ENCODE assay signal across 9 mouse cellular contexts in the genomic region with DNA sequence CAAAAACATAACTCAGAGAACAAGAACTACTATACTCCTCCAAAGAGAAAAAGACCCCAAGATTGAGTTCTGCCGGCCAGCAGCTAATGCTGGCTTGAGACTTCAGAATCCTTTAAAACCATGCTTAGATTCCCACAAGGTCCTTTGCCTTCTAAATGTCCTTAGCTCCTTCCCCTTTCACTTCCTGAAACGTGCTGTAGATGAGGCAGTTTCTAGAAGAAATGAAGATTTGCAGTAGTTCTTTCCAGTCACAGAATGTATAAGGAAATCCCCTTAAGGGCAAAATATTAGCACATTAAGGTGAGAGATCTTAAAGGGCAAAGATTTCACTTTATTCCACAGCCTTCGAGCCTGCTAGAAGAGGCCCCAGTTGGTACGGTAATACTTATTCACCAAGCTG. TPM values are rescaled to one million over a fixed set of nuclear protein-coding genes. Genes with fewer than 3 reads are reported as not detected.
DNase-seq lines count a peak whose midpoint lies in the region; ATAC-seq lines count a peak whose summit lies in the region.
"Had no signal": no experiment of that assay in that cellular context is flagged by ENCODE, and none has a peak within 500 bp of the region (broad histone marks: within the 10 kb centered on the region; RNA-seq: fewer than 3 reads in every experiment).

No protein-coding gene starts in this region.

- no peak overlapping the region for H3K4me3 ChIP-seq in heart, embryonic 13.5 days
- H3K4me3 ChIP-seq in heart, embryonic 12.5 days, result no peak overlapping the region
- no peak overlapping the region for H3K4me3 ChIP-seq in midbrain, embryonic 10.5 days
- no peak overlapping the region for H3K4me3 ChIP-seq in midbrain, embryonic 15.5 days
- H3K4me3 ChIP-seq in limb, embryonic 12.5 days (replicated peaks), result 0 out of 2 replicates have a peak overlapping the region, but pooled peaks have one; percentile 76
- no peak overlapping the region for H3K4me3 ChIP-seq in neural tube, embryonic 15.5 days (replicated peaks)

- H3K4me1 ChIP-seq in heart, embryonic 13.5 days, result peaks cover 22% of the 10 kb centered on the region
- peaks cover 11% of the 10 kb centered on the region; the same call in 1 of the 2 replicates for H3K4me1 ChIP-seq in heart, embryonic 12.5 days (replicated peaks)
- H3K4me1 ChIP-seq in midbrain, embryonic 10.5 days, result peaks cover 24% of the 10 kb centered on the region
- H3K4me1 ChIP-seq in midbrain, embryonic 15.5 days, result peaks cover 22% of the 10 kb centered on the region
- peaks cover 14% of the 10 kb centered on the region for H3K4me1 ChIP-seq in limb, embryonic 12.5 days (replicated peaks)
- peaks cover 26% of the 10 kb centered on the region for H3K4me1 ChIP-seq in neural tube, embryonic 15.5 days

- H3K4me2 ChIP-seq in heart, embryonic 13.5 days, result no peak overlapping the region; the same call in 1 of the 2 replicates
- H3K4me2 ChIP-seq in heart, embryonic 12.5 days, result no peak overlapping the region
- H3K4me2 ChIP-seq in midbrain, embryonic 15.5 days, result no peak overlapping the region
- H3K4me2 ChIP-seq in limb, embryonic 12.5 days, result peak overlapping the region; percentile 78
- no peak overlapping the region for H3K4me2 ChIP-seq in neural tube, embryonic 15.5 days

- no peak for DNase-seq in midbrain, embryonic 10.5 days (ENCODE audit: low spot score)
- DNase-seq in frontal cortex, postnatal 25 days (ENCODE audit: low spot score in 2 of 2), result no peak
- DNase-seq in thymus, postnatal 0 days (ENCODE audit: low spot score), result no peak

- H3K36me3 ChIP-seq in heart, embryonic 13.5 days, result peaks cover 73% of the 10 kb centered on the region
- peaks cover 46% of the 10 kb centered on the region for H3K36me3 ChIP-seq in heart, embryonic 12.5 days
- H3K36me3 ChIP-seq in midbrain, embryonic 10.5 days, result peaks cover 72% of the 10 kb centered on the region
- H3K36me3 ChIP-seq in midbrain, embryonic 15.5 days (replicated peaks), result peaks cover 22% of the 10 kb centered on the region; the same call in 1 of the 2 replicates
- peaks cover 64% of the 10 kb centered on the region for H3K36me3 ChIP-seq in limb, embryonic 12.5 days
- peaks cover 41% of the 10 kb centered on the region for H3K36me3 ChIP-seq in neural tube, embryonic 15.5 days

- no peak for ATAC-seq in heart, embryonic 13.5 days (ENCODE audit: extremely low read depth, insufficient number of reproducible peaks, low FRiP score, low TSS enrichment)
- ATAC-seq in heart, embryonic 12.5 days (ENCODE audit: insufficient number of reproducible peaks, low FRiP score), result no peak
- no peak for ATAC-seq in midbrain, embryonic 15.5 days (replicated peaks)
- ATAC-seq in limb, embryonic 12.5 days (ENCODE audit: insufficient number of reproducible peaks, insufficient read depth, low FRiP score, low TSS enrichment, low read depth), result no peak
- no peak for ATAC-seq in neural tube, embryonic 15.5 days (ENCODE audit: low FRiP score)
- ATAC-seq: inflammation-experienced regulatory T-cells, adult 6 months had no signal

- 83% methylated on average over 4 of the region's 4 CpGs for WGBS in heart, embryonic 13.5 days
- WGBS in heart, embryonic 12.5 days, result 83% methylated on average over 4 of the region's 4 CpGs
- 90% methylated on average over 4 of the region's 4 CpGs for WGBS in midbrain, embryonic 10.5 days
- WGBS in midbrain, embryonic 15.5 days, result 87% methylated on average over 4 of the region's 4 CpGs
- WGBS in limb, embryonic 12.5 days, result 81% methylated on average over 4 of the region's 4 CpGs
- 88% methylated on average over 4 of the region's 4 CpGs for WGBS in neural tube, embryonic 15.5 days

- peak overlapping the region; percentile 93; the same call in 1 of the 2 replicates for H3K27ac ChIP-seq in heart, embryonic 13.5 days (replicated peaks)
- H3K27ac ChIP-seq in heart, embryonic 12.5 days (ENCODE audit: poor library complexity, severe bottlenecking), result no peak overlapping the region
- 0 out of 2 replicates have a peak overlapping the region, but pooled peaks have one; percentile 90 for H3K27ac ChIP-seq in midbrain, embryonic 10.5 days (replicated peaks)
- H3K27ac ChIP-seq in midbrain, embryonic 15.5 days, result no peak overlapping the region
- peak overlapping the region; percentile 98 for H3K27ac ChIP-seq in limb, embryonic 12.5 days
- peak overlapping the region; percentile 5; the same call in 1 of the 2 replicates for H3K27ac ChIP-seq in neural tube, embryonic 15.5 days (replicated peaks)

- H3K9ac ChIP-seq in heart, embryonic 13.5 days, result 0 out of 2 replicates have a peak overlapping the region, but pooled peaks have one; percentile 89
- no peak overlapping the region for H3K9ac ChIP-seq in heart, embryonic 12.5 days
- no peak overlapping the region for H3K9ac ChIP-seq in midbrain, embryonic 15.5 days
- H3K9ac ChIP-seq in limb, embryonic 12.5 days (replicated peaks), result peak overlapping the region; percentile 81; the same call in 1 of the 2 replicates
- H3K9ac ChIP-seq in neural tube, embryonic 15.5 days (replicated peaks), result 0 out of 2 replicates have a peak overlapping the region, but pooled peaks have one; percentile 73

- H3K27me3 ChIP-seq in heart, embryonic 13.5 days (replicated peaks), result no peaks in the 10 kb centered on the region
- H3K27me3 ChIP-seq in heart, embryonic 12.5 days (replicated peaks), result no peaks in the 10 kb centered on the region
- H3K27me3 ChIP-seq in midbrain, embryonic 10.5 days (ENCODE audit: low read depth, poor library complexity, severe bottlenecking), result no peaks in the 10 kb centered on the region
- H3K27me3 ChIP-seq in midbrain, embryonic 15.5 days (replicated peaks), result no peaks in the 10 kb centered on the region
- no peaks in the 10 kb centered on the region for H3K27me3 ChIP-seq in limb, embryonic 12.5 days
- H3K27me3 ChIP-seq in neural tube, embryonic 15.5 days (replicated peaks), result no peaks in the 10 kb centered on the region

- H3K9me3 ChIP-seq in heart, embryonic 13.5 days, result no peaks in the 10 kb centered on the region
- no peaks in the 10 kb centered on the region for H3K9me3 ChIP-seq in heart, embryonic 12.5 days (replicated peaks)
- H3K9me3 ChIP-seq in midbrain, embryonic 10.5 days (replicated peaks), result no peaks in the 10 kb centered on the region
- H3K9me3 ChIP-seq in midbrain, embryonic 15.5 days, result no peaks in the 10 kb centered on the region
- no peaks in the 10 kb centered on the region for H3K9me3 ChIP-seq in limb, embryonic 12.5 days
- no peaks in the 10 kb centered on the region for H3K9me3 ChIP-seq in neural tube, embryonic 15.5 days (replicated peaks)

RNA-seq across cellular contexts. Expression of gene Hax1, which starts 1.2 kb away (rescaled TPM):
- polyA plus RNA-seq in heart, embryonic 13.5 days (2015; fragmentation: Nextera tagmentation; extraction: Ambion mirVana), result 79.3 and 97.1 TPM in 2 replicates
- 79.4 and 85.4 TPM in 2 replicates for polyA plus RNA-seq in heart, embryonic 12.5 days (2016; fragmentation: Nextera tagmentation; extraction: Ambion mirVana)
- polyA plus RNA-seq in midbrain, embryonic 10.5 days (2016; fragmentation: Nextera tagmentation; extraction: Ambion mirVana), result 172 and 182 TPM in 2 replicates
- 106 and 121 TPM in 2 replicates for polyA plus RNA-seq in midbrain, embryonic 15.5 days (2015; fragmentation: Nextera tagmentation; extraction: Ambion mirVana)
- polyA plus RNA-seq in limb, embryonic 12.5 days (2016; fragmentation: Nextera tagmentation; extraction: Ambion mirVana), result 201 and 202 TPM in 2 replicates
- polyA plus RNA-seq in neural tube, embryonic 15.5 days (2015; fragmentation: Nextera tagmentation; extraction: Ambion mirVana), result 105 and 114 TPM in 2 replicates
- polyA plus RNA-seq in thymus, postnatal 0 days (2015; fragmentation: Nextera tagmentation; extraction: Ambion mirVana), result 126 and 141 TPM in 2 replicates

RNA-seq across cellular contexts. Expression of gene Atp8b2, which starts 36.5 kb away (rescaled TPM):
- 9.9 and 10.3 TPM in 2 replicates for polyA plus RNA-seq in heart, embryonic 13.5 days (2015; fragmentation: Nextera tagmentation; extraction: Ambion mirVana)
- polyA plus RNA-seq in heart, embryonic 12.5 days (2016; fragmentation: Nextera tagmentation; extraction: Ambion mirVana), result 20.0 and 20.8 TPM in 2 replicates
- 12.4 and 12.9 TPM in 2 replicates for polyA plus RNA-seq in midbrain, embryonic 10.5 days (2016; fragmentation: Nextera tagmentation; extraction: Ambion mirVana)
- polyA plus RNA-seq in midbrain, embryonic 15.5 days (2015; fragmentation: Nextera tagmentation; extraction: Ambion mirVana), result 12.8 and 13.6 TPM in 2 replicates
- 20.7 and 24.4 TPM in 2 replicates for polyA plus RNA-seq in limb, embryonic 12.5 days (2016; fragmentation: Nextera tagmentation; extraction: Ambion mirVana)
- 11.9 and 12.9 TPM in 2 replicates for polyA plus RNA-seq in neural tube, embryonic 15.5 days (2015; fragmentation: Nextera tagmentation; extraction: Ambion mirVana)
- 7.9 and 8.7 TPM in 2 replicates for polyA plus RNA-seq in thymus, postnatal 0 days (2015; fragmentation: Nextera tagmentation; extraction: Ambion mirVana)

RNA-seq across cellular contexts. Expression of gene 4933434E20Rik, which starts 51.6 kb away (rescaled TPM):
- polyA plus RNA-seq in heart, embryonic 13.5 days (2015; fragmentation: Nextera tagmentation; extraction: Ambion mirVana), result 129 and 148 TPM in 2 replicates
- 136 and 141 TPM in 2 replicates for polyA plus RNA-seq in heart, embryonic 12.5 days (2016; fragmentation: Nextera tagmentation; extraction: Ambion mirVana)
- 235 and 237 TPM in 2 replicates for polyA plus RNA-seq in midbrain, embryonic 10.5 days (2016; fragmentation: Nextera tagmentation; extraction: Ambion mirVana)
- polyA plus RNA-seq in midbrain, embryonic 15.5 days (2015; fragmentation: Nextera tagmentation; extraction: Ambion mirVana), result 205 and 210 TPM in 2 replicates
- polyA plus RNA-seq in limb, embryonic 12.5 days (2016; fragmentation: Nextera tagmentation; extraction: Ambion mirVana), result 143 and 166 TPM in 2 replicates
- 204 and 206 TPM in 2 replicates for polyA plus RNA-seq in neural tube, embryonic 15.5 days (2015; fragmentation: Nextera tagmentation; extraction: Ambion mirVana)
- 176 and 182 TPM in 2 replicates for polyA plus RNA-seq in thymus, postnatal 0 days (2015; fragmentation: Nextera tagmentation; extraction: Ambion mirVana)

RNA-seq across cellular contexts. Expression of gene Ubap2l, which starts 52.6 kb away (rescaled TPM):
- 121 and 129 TPM in 2 replicates for polyA plus RNA-seq in heart, embryonic 13.5 days (2015; fragmentation: Nextera tagmentation; extraction: Ambion mirVana)
- 178 and 200 TPM in 2 replicates for polyA plus RNA-seq in heart, embryonic 12.5 days (2016; fragmentation: Nextera tagmentation; extraction: Ambion mirVana)
- polyA plus RNA-seq in midbrain, embryonic 10.5 days (2016; fragmentation: Nextera tagmentation; extraction: Ambion mirVana), result 196 and 204 TPM in 2 replicates
- polyA plus RNA-seq in midbrain, embryonic 15.5 days (2015; fragmentation: Nextera tagmentation; extraction: Ambion mirVana), result 126 and 135 TPM in 2 replicates
- 191 and 212 TPM in 2 replicates for polyA plus RNA-seq in limb, embryonic 12.5 days (2016; fragmentation: Nextera tagmentation; extraction: Ambion mirVana)
- polyA plus RNA-seq in neural tube, embryonic 15.5 days (2015; fragmentation: Nextera tagmentation; extraction: Ambion mirVana), result 122 and 129 TPM in 2 replicates
- 142 and 145 TPM in 2 replicates for polyA plus RNA-seq in thymus, postnatal 0 days (2015; fragmentation: Nextera tagmentation; extraction: Ambion mirVana)

Comparison
In these comparisons a context has a peak if more than half of its experiments do, and no peak if none do; other contexts are left out.
1. H3K27ac ChIP-seq: peak in heart, embryonic 13.5 days (single experiment), midbrain, embryonic 10.5 days (single experiment), limb, embryonic 12.5 days (single experiment) and neural tube, embryonic 15.5 days (single experiment); none in heart, embryonic 12.5 days (single experiment) and midbrain, embryonic 15.5 days (single experiment).
2. H3K9ac ChIP-seq: peak in heart, embryonic 13.5 days (single experiment), limb, embryonic 12.5 days (single experiment) and neural tube, embryonic 15.5 days (single experiment); none in heart, embryonic 12.5 days (single experiment) and midbrain, embryonic 15.5 days (single experiment).